Mouse (Mus musculus) lung, adult 2 months (tissue): ENCODE measurements around the gene Rab40b. TPM values are rescaled to one million over a fixed set of nuclear protein-coding genes. Genes with fewer than 3 reads are reported as not detected.
"Not testable (repeated sequence)": the region's sequence is repeated elsewhere in the genome, so short reads cannot be mapped to it uniquely, and the experiment has no call there.

ENCODE experiments used
- DNase-seq: peaks from one replicate; pipeline ENCODE4 v3.0.0; 2022
- H3K4me1 ChIP-seq: fragments of 200-500 bp; 2 replicates; pipeline ENCODE4 v1.6.1; 2011; ENCODE audit warnings: low read length; ENCODE audit not compliant: control insufficient read depth, insufficient read depth
- H3K4me3 ChIP-seq: fragments of 200-500 bp; replicated peaks from 2 replicates; pipeline ENCODE3; 2011; ENCODE audit warnings: low read depth, mild to moderate bottlenecking, control low read depth, low read length; ENCODE audit errors: extremely low read depth
- CTCF ChIP-seq: fragments of 200-500 bp; IDR thresholded peaks from 2 replicates; pipeline ENCODE4 v1.5.1; 2011; ENCODE audit warnings: mild to moderate bottlenecking, low read length, control low read depth; ENCODE audit not compliant: insufficient read depth
- POLR2A ChIP-seq: fragments of 200-500 bp; IDR thresholded peaks from 2 replicates; pipeline ENCODE4 v1.6.1; 2011; ENCODE audit warnings: low read depth, mild to moderate bottlenecking, control low read depth, low read length, borderline replicate concordance; ENCODE audit errors: extremely low read depth
- WGBS: fragments of 180-500 bp; shearing (Covaris S2); methylation state at CpG from one replicate; pipeline ENCODE4 v1.1.7; 2018; 5-methylcytosine and 5-hydroxymethylcytosine counted together
- polyA plus RNA-seq: library from polyadenylated mRNA; depleted of rRNA; stranded (reverse); fragments of >200 nt; gene quantifications from 2 replicates; pipeline ENCODE4 v1.2.3, GENCODE M21; 2012

Gene Rab40b
- polyA plus RNA-seq, 1 experiment = 2.7 TPM

GRCm38 (mm10) chr11:121369622-121370021 lies 18.4 kb downstream of the Rab40b start:
- peak; percentile 6; the same call in 1 of the 2 replicates for TF ChIP-seq CTCF
- no peak for TF ChIP-seq POLR2A
- WGBS = 61% methylated on average over 6 of the region's 6 CpGs
- Histone ChIP-seq H3K4me3 (no peak overlapping the region), H3K4me1 (no peaks in the 10 kb centered on the region)
- peak; percentile 9 for DNase-seq

GRCm38 (mm10) chr11:121368731-121369130 lies 19.3 kb downstream of the Rab40b start:
- H3K4me3 ChIP-seq = no peak overlapping the region
- 65% methylated on average over 1 of the region's 1 CpGs for WGBS

GRCm38 (mm10) chr11:121367170-121367707 lies 20.8 kb downstream of the Rab40b start:
- WGBS = 53% methylated on average over 5 of the region's 5 CpGs
- TF ChIP-seq CTCF = no peak
- TF ChIP-seq POLR2A = no peak

More at GRCm38 (mm10) chr11:121368731-121369130, 19.3 kb downstream of the Rab40b start:
- no peaks in the 10 kb centered on the region for H3K4me1 ChIP-seq
- TF ChIP-seq POLR2A = no peak
- TF ChIP-seq CTCF = no peak
- DNase-seq = no peak

GRCm38 (mm10) chr11:121362212-121362611 lies 25.8 kb downstream of the Rab40b start:
- TF ChIP-seq CTCF (peak; percentile 58), POLR2A (no peak)
- no peak overlapping the region for H3K4me3 ChIP-seq
- no peak for DNase-seq
- WGBS = 33% methylated on average over 5 of the region's 5 CpGs
- H3K4me1 ChIP-seq = no peaks in the 10 kb centered on the region

More at GRCm38 (mm10) chr11:121367170-121367707, 20.8 kb downstream of the Rab40b start:
- H3K4me3 ChIP-seq = no peak overlapping the region
- no peaks in the 10 kb centered on the region for H3K4me1 ChIP-seq
- DNase-seq = no peak

GRCm38 (mm10) chr11:121354091-121354707 lies 33.9 kb downstream of the Rab40b start, which contains the start of gene Wdr45b:
Gene Wdr45b, minus strand, starts transcription at chr11:121354445.
- TF ChIP-seq CTCF (no peak), POLR2A (peak; percentile 78)
- peak; percentile 98 for DNase-seq
- Histone ChIP-seq H3K4me3 (peak within 1 kb of the TSS; percentile 80), H3K4me1 (peaks cover 11% of the 10 kb centered on the region)
- under 1% methylated on average over 69 of the region's 69 CpGs for WGBS

- TF ChIP-seq CTCF (no peak), POLR2A (no peak)
- WGBS = 2% methylated on average over 41 of the region's 41 CpGs
- Histone ChIP-seq H3K4me1 (peaks cover 11% of the 10 kb centered on the region), H3K4me3 (peak overlapping the region; percentile 79)
- DNase-seq = peak; percentile 21
Measured at GRCm38 (mm10) chr11:121353326-121354090, 34.5 kb downstream of the Rab40b start.

GRCm38 (mm10) chr11:121348727-121349126 lies 39.3 kb downstream of the Rab40b start:
- DNase-seq, H3K4me3 ChIP-seq: not testable (repeated sequence)
- WGBS = 82% methylated on average over 3 of the region's 3 CpGs
- H3K4me1 ChIP-seq = peaks cover 13% of the 10 kb centered on the region

- TF ChIP-seq CTCF = no peak
- no peak for TF ChIP-seq POLR2A
- no peak overlapping the region for H3K4me3 ChIP-seq
- peaks cover 11% of the 10 kb centered on the region for H3K4me1 ChIP-seq
- DNase-seq = no peak
- 81% methylated on average over 2 of the region's 2 CpGs for WGBS
Measured at GRCm38 (mm10) chr11:121348166-121348565, 39.9 kb downstream of the Rab40b start.

GRCm38 (mm10) chr11:121347036-121347435 lies 41.0 kb downstream of the Rab40b start:
- TF ChIP-seq CTCF = no peak
- no peak for TF ChIP-seq POLR2A
- H3K4me1 ChIP-seq = peaks cover 6% of the 10 kb centered on the region; the same call in 1 of the 2 replicates
- no peak overlapping the region for H3K4me3 ChIP-seq
- DNase-seq = no peak
- 47% methylated on average over 2 of the region's 2 CpGs for WGBS

GRCm38 (mm10) chr11:121342423-121342822 lies 45.6 kb downstream of the Rab40b start:
- not testable (repeated sequence) for DNase-seq, H3K4me1 ChIP-seq, H3K4me3 ChIP-seq
- WGBS = 15% methylated on average over 1 of the region's 1 CpGs
